Mouse (Mus musculus): ENCODE data around the gene Ldlr.

DNA sequence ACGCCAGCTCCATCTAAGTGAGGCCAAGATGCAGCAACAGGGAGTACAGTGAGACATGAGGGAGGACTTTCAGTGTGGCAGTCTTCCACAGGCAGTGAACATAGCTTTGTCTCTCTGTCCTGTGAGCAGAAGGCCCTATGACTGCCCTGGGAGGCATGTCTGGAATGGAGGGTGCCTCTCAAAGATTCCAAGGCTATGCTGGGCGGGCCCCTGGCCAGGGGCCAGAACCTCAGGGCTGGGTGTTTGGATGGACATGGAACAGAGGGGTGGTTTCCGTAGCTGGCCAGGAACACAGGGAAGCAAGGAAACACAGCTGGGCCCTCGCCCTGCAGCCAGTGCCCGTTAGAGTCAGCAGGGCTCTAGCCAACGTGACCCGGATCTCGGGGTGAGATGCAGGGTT, 68.6 kb downstream of the Ldlr start:
- TF ChIP-seq CTCF (IDR thresholded peaks at IDR 0.05; ENCODE audit: borderline replicate concordance, insufficient read depth, low read depth, low read length) (no peak), POLR2A (IDR thresholded peaks at IDR 0.05; ENCODE audit: borderline replicate concordance, insufficient read depth, low read length) (no peak)
